Mouse (Mus musculus): Measurements from ENCODE around the gene Ankrd34b.
A peak's percentile ranks its signal among the peaks of the same experiment; 100 is the strongest.

Ankrd34b gene

GRCm38 (mm10) chr13:92425758-92426264 lies at the start of gene Ankrd34b:
Gene Ankrd34b (plus strand): TSS chr13:92425896.
- DNase-seq, result peak; percentile 43 to 48

- no peak for DNase-seq
These were observed 38.3 kb upstream of the Ankrd34b start for GRCm38 (mm10) chr13:92387367-92387766.

- DNase-seq, result no peak
These were observed 32.5 kb upstream of the Ankrd34b start for GRCm38 (mm10) chr13:92393047-92393661.

GRCm38 (mm10) chr13:92398491-92399384 lies 27.0 kb upstream of the Ankrd34b start:
- no peak for DNase-seq

GRCm38 (mm10) chr13:92402063-92402462 lies 23.6 kb upstream of the Ankrd34b start:
- peak in 1 of 2 experiments; percentile 23 for DNase-seq

- DNase-seq, result no peak
These were observed 22.2 kb upstream of the Ankrd34b start for GRCm38 (mm10) chr13:92403496-92403895.

- DNase-seq, result no peak
These were observed 15.2 kb upstream of the Ankrd34b start for GRCm38 (mm10) chr13:92410486-92410885.

GRCm38 (mm10) chr13:92419630-92420029 lies 6.1 kb upstream of the Ankrd34b start:
- DNase-seq, result no peak

- no peak for DNase-seq
These were observed 2.0 kb upstream of the Ankrd34b start for GRCm38 (mm10) chr13:92423711-92424110.

GRCm38 (mm10) chr13:92426294-92427051 lies 777 bp downstream of the Ankrd34b start:
- DNase-seq, result peak; percentile 6 to 26

- DNase-seq, result peak; percentile 19 to 41
These were observed 1.7 kb downstream of the Ankrd34b start for GRCm38 (mm10) chr13:92427351-92427855.

- no peak for DNase-seq
These were observed 13.0 kb downstream of the Ankrd34b start for GRCm38 (mm10) chr13:92438656-92439055.

- no peak for DNase-seq
These were observed 14.6 kb downstream of the Ankrd34b start for GRCm38 (mm10) chr13:92440286-92440685.

- DNase-seq, result no peak
These were observed 21.2 kb downstream of the Ankrd34b start for GRCm38 (mm10) chr13:92446872-92447271.

- DNase-seq, result no peak
These were observed 39.0 kb downstream of the Ankrd34b start for GRCm38 (mm10) chr13:92464698-92465097.

- peak in 1 of 2 experiments; percentile 8 for DNase-seq
These were observed 42.2 kb downstream of the Ankrd34b start for GRCm38 (mm10) chr13:92467891-92468290.

- DNase-seq, result no peak
These were observed 43.7 kb downstream of the Ankrd34b start for GRCm38 (mm10) chr13:92469381-92469780.

GRCm38 (mm10) chr13:92470151-92470550 lies 44.5 kb downstream of the Ankrd34b start:
- DNase-seq, result no peak

GRCm38 (mm10) chr13:92483348-92483747 lies 57.7 kb downstream of the Ankrd34b start:
- peak; percentile 51 to 63 for DNase-seq

GRCm38 (mm10) chr13:92483852-92484463 lies 58.3 kb downstream of the Ankrd34b start, which contains the start of gene Fam151b:
Gene Fam151b (minus strand): TSS chr13:92484015.
- DNase-seq, result peak; percentile 91 to 94

GRCm38 (mm10) chr13:92490817-92491216 lies 65.1 kb downstream of the Ankrd34b start:
- peak in 1 of 2 experiments; percentile 31 for DNase-seq

Data from lung, postnatal 4 days (tissue).